Mouse (Mus musculus) embryonic fibroblast, embryonic 13.5 days (primary cell): ENCODE measurements at regions not wholly inside any gene's neighbourhood (a gene's known extent, or its start where the extent isn't known, plus 50 kb on each side); places are given as distances from the start of the nearest gene placed in this dataset.

Experiments
- CTCF ChIP-seq: IDR thresholded peaks from 2 replicates; pipeline ENCODE4 v1.5.1; 2011; ENCODE audit warnings: mild to moderate bottlenecking, control low read depth, low read length, moderate library complexity, borderline replicate concordance; ENCODE audit not compliant: insufficient read depth
- POLR2A ChIP-seq: IDR thresholded peaks from 2 replicates; pipeline ENCODE4 v1.6.1; 2011; ENCODE audit warnings: low read depth, mild to moderate bottlenecking, control low read depth, low read length, moderate library complexity

- no peak for TF ChIP-seq CTCF
- TF ChIP-seq POLR2A = no peak
These were observed 131.8 kb downstream of the Gm9733 start for GRCm38 (mm10) chr3:15200309-15200708.
